Mouse (Mus musculus): ENCODE measurements around the gene Zfp280b.
"Not testable (repeated sequence)": the region's sequence is repeated elsewhere in the genome, so short reads cannot be mapped to it uniquely, and the experiment has no call there.

GRCm38 (mm10) chr10:76072080-76072479 lies 39.6 kb downstream of the Zfp280b start:
- not testable (repeated sequence) for TF ChIP-seq CTCF, POLR2A (IDR thresholded peaks at IDR 0.05; ENCODE audit: extremely low read depth, insufficient read depth, low read length)
